Mouse (Mus musculus): Measurements from ENCODE around the gene Fam98c. TPM values are rescaled to one million over a fixed set of nuclear protein-coding genes. Genes with fewer than 3 reads are reported as not detected.

The Fam98c gene
- polyA plus RNA-seq, 1 experiment from 2014 or later, result 8.1 TPM

DNA sequence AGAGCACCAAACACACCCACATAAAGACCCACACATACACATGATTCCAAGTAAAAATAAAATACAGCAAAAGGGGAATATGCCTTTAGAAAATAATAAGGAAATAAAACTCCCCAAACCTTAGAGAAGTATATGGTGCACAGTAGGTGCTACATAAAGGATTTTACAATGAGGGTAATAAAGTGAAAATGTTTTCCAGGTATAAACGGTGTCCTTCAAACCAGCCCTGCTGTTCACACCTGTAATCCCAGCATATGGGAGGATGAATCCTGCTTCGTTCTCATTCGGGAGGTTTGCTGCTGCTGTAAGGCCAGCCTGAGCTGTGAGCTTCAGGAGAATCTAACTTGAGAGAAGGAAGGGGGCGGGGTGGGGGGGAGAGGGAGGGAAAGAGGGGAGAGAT is 21.8 kb downstream of the Fam98c start:
- ATAC-seq (ENCODE audit: low read depth), result no peak
- H3K4me1 ChIP-seq (replicated peaks), result 0 out of 2 replicates have a peak, but pooled peaks cover 3% of the 10 kb centered on the region
- peaks cover 17% of the 10 kb centered on the region for H3K27me3 ChIP-seq
- H3K36me3 ChIP-seq, result no peaks in the 10 kb centered on the region
- no peak overlapping the region for H3K9ac ChIP-seq
- no peak overlapping the region for H3K27ac ChIP-seq
- WGBS (ENCODE audit: insufficient replicate concordance), result 3% methylated on average over 4 of the region's 4 CpGs
- no peaks in the 10 kb centered on the region for H3K9me3 ChIP-seq (replicated peaks)
- no peak for DNase-seq
- H3K4me3 ChIP-seq (replicated peaks), result no peak overlapping the region
- peak overlapping the region; percentile 28; the same call in 1 of the 2 replicates for H3K4me2 ChIP-seq

DNA sequence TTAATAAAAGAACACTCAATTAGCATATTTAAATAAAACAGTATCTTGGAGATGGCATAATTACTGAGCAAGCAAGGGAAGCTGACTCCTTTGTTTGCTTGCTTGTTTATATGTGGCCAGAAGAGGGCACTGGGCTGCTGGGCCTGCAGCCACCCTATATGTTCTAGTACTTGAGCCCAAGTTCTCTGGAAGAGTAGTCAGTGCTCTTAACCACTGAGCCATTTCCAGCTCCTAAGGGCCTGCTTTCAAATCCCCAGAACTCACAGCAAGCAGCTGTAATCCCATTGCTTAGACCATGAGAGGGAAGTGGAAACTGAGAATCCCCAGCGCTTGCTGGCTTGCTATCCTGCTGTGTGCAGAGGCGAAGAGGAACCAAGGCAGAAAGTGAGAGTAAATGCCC is 27.3 kb downstream of the Fam98c start:
- H3K9me3 ChIP-seq (replicated peaks), result no peaks in the 10 kb centered on the region

DNA sequence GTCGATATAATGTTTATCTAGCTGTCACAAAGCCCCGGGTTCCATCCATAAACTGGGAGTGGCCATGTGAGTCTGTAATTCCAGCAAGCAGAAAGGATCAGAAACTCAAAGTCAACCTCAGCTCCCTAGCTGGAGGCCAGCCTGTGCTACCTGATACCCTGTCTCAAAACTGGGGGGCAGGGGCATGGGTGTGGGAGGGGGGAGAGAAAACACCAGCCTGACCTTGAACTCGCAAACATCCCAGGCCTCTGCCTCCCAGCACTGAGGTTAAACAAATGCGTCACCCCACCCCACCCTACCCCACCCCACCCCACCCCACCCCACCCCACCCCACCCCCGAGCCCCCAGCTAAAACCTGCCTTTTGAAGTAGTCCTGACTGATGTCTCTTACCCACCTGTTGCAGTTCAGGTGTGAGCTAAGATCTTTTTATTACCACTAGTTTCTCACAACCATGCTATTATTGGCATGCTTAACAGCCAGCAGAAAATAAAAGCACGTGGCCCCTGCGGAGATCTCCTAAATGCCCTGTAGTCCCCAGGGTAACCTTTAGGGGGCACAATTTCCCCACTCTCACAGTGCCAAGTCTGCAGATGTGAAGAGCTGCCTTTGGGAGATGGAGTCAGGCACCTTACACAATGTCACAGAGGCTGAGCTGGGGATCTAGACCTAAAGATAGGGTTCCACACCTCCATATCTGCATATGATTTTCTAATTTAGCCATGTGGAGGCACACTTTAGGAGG is 29.7 kb downstream of the Fam98c start:
- H3K9me3 ChIP-seq (replicated peaks), result no peaks in the 10 kb centered on the region
- H3K27ac ChIP-seq, result no peak overlapping the region
- WGBS (ENCODE audit: insufficient replicate concordance), result 7% methylated on average over 7 of the region's 7 CpGs
- H3K4me3 ChIP-seq (replicated peaks), result no peak overlapping the region
- peak; percentile 45 for DNase-seq
- H3K36me3 ChIP-seq, result no peaks in the 10 kb centered on the region
- H3K27me3 ChIP-seq, result 0 out of 2 replicates have a peak, but pooled peaks cover 6% of the 10 kb centered on the region
- peaks cover 32% of the 10 kb centered on the region for H3K4me1 ChIP-seq (replicated peaks)
- no peak; the same call in 1 of the 2 replicates for ATAC-seq (ENCODE audit: low read depth)
- no peak overlapping the region for H3K9ac ChIP-seq
- H3K4me2 ChIP-seq, result no peak overlapping the region

More for the DNA sequence above, 27.3 kb downstream of the Fam98c start:
- Histone ChIP-seq H3K27ac (no peak overlapping the region), H3K36me3 (no peaks in the 10 kb centered on the region), H3K27me3 (0 out of 2 replicates have a peak, but pooled peaks cover 6% of the 10 kb centered on the region), H3K4me2 (no peak overlapping the region), H3K4me1 (replicated peaks) (peaks cover 28% of the 10 kb centered on the region), H3K4me3 (replicated peaks) (no peak overlapping the region), H3K9ac (no peak overlapping the region)
- DNase-seq (no peak), ATAC-seq (ENCODE audit: low read depth) (no peak)
- WGBS (ENCODE audit: insufficient replicate concordance), result 64% methylated on average over 2 of the region's 2 CpGs

DNA sequence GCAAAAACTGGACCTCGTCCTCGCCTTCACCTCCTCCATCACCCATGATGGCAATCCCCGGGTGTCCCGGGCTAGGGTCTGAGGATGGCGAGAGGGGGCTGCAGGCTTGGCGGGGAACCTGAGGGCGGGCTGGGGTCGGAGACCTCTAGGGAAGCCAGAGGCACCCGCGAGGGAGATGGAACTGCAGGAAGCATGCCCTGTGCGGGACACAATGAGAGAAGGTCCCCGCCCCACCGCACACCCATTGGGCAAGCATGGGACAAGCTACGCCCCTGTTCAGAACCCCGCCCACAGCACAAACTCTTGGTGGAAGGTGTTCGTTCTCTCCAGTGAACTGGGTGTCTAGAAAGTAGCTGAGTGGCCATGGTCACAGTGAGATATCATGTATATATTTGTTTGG is 31.1 kb downstream of the Fam98c start, which contains the start of gene Ryr1:
Gene Ryr1 (minus strand): TSS at position 210 of the 400 bp plus-strand sequence.
- Histone ChIP-seq H3K4me2 (peak within 1 kb of the TSS; percentile 61), H3K4me1 (replicated peaks) (peaks cover 32% of the 10 kb centered on the region), H3K9ac (peak within 1 kb of the TSS; percentile 18; the same call in 1 of the 2 replicates), H3K27me3 (0 out of 2 replicates have a peak, but pooled peaks cover 6% of the 10 kb centered on the region), H3K4me3 (replicated peaks) (peak within 1 kb of the TSS; percentile 39), H3K36me3 (no peaks in the 10 kb centered on the region), H3K27ac (no peak within 1 kb of the TSS), H3K9me3 (replicated peaks) (no peaks in the 10 kb centered on the region)
- WGBS (ENCODE audit: insufficient replicate concordance), result under 1% methylated on average over 16 of the region's 16 CpGs
- DNase-seq (peak; percentile 61), ATAC-seq (ENCODE audit: low read depth) (peak; percentile 79)

DNA sequence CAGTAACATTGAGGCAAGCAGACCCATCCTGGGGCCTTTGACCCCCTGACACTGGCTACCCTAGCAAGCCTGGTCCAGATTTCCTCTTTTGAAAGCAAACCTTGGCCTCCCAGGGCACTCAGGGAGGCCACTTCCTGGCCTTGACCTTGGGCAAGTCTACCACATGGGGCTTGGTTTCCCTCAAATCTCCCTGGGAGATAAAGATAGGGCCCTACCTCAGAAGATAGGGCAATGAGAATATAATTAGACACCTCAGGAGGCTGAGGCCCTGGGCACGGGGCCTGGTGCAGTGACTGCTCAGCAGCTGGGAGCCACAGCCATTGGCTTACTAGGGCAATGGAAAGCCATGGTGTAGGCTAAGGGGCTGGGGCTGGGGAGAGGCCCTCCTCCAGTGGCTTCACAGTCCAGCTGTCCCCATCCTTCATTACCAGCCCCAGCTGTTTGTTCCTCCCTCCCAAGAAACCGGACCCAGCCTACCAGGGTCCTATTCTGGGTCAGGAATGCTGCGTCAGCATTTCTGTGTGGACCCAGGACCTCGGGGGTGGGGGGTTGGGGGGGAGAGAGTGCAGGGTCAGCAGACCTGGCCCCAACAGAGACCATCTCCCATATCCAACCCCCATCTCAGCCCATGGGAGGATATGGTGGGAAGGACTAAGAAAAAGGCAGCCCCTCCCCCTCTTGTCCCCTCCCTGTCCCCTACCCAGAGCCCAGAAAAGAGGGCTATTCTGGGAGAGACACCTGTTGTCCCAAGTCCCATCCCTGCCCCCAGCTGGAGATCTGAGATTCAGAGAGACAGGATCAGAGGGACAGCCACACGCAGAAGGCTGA is 32.3 kb downstream of the Fam98c start:
- Histone ChIP-seq H3K27ac (no peak overlapping the region), H3K4me2 (no peak overlapping the region), H3K4me1 (replicated peaks) (peaks cover 32% of the 10 kb centered on the region), H3K27me3 (0 out of 2 replicates have a peak, but pooled peaks cover 6% of the 10 kb centered on the region), H3K9ac (no peak overlapping the region), H3K4me3 (replicated peaks) (no peak overlapping the region), H3K9me3 (replicated peaks) (no peaks in the 10 kb centered on the region), H3K36me3 (no peaks in the 10 kb centered on the region)
- no peak for ATAC-seq (ENCODE audit: low read depth)
- 31% methylated on average over 5 of the region's 5 CpGs for WGBS (ENCODE audit: insufficient replicate concordance)
- no peak for DNase-seq

DNA sequence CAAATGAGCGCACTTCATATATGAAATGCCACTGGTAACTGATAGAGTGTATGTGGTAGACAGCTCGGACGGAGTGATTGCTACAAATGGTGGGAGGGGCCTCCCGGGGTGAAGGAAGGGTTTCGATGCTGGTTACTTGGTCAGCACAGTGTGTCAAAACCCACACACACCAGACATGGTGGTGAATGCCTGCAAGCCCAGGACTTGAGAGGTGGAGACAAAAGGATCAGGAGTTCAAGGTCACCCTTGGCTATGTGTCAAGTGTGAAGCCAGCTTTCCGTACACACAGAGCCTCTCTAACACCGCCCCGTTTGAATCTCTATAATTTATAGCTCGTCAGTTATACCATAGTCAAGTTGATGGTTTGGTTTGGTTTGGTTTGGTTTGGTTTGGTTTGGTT is 33.2 kb downstream of the Fam98c start:
- WGBS (ENCODE audit: insufficient replicate concordance), result 77% methylated on average over 9 of the region's 9 CpGs
- H3K4me3 ChIP-seq (replicated peaks), result no peak overlapping the region
- no peak overlapping the region for H3K4me2 ChIP-seq
- H3K9ac ChIP-seq, result no peak overlapping the region
- H3K27ac ChIP-seq, result no peak overlapping the region
- DNase-seq, result no peak
- no peak for ATAC-seq (ENCODE audit: low read depth)
- H3K36me3 ChIP-seq, result no peaks in the 10 kb centered on the region
- peaks cover 32% of the 10 kb centered on the region for H3K4me1 ChIP-seq (replicated peaks)
- 0 out of 2 replicates have a peak, but pooled peaks cover 7% of the 10 kb centered on the region for H3K27me3 ChIP-seq
- no peaks in the 10 kb centered on the region for H3K9me3 ChIP-seq (replicated peaks)

DNA sequence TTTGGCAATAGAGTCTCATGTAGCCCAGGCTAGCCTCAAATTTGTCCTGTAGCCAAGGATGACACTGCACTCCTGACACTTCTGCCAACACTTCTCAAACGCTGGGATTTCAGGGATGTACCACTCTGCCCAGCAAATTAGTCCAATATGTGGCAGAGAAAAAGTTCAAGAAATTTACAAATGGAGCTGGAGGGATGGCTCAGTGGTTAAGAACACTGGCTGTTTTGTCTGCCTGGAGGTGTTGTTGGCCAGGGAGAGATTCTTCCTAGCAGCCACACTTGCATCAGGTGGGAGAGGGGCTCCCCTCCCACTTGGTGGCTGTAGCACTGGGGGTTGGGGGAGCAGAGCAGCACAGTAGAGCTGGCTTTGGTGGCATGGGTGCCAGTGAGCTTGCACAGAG is 36.5 kb downstream of the Fam98c start:
- no peaks in the 10 kb centered on the region for H3K9me3 ChIP-seq (replicated peaks)
- ATAC-seq (ENCODE audit: low read depth), result no peak
- no peaks in the 10 kb centered on the region for H3K36me3 ChIP-seq
- peaks cover 13% of the 10 kb centered on the region for H3K4me1 ChIP-seq (replicated peaks)
- no peak overlapping the region for H3K4me3 ChIP-seq (replicated peaks)
- WGBS (ENCODE audit: insufficient replicate concordance), result 27% methylated on average over 1 of the region's 1 CpGs
- no peak overlapping the region for H3K9ac ChIP-seq
- H3K27ac ChIP-seq, result no peak overlapping the region
- H3K4me2 ChIP-seq, result no peak overlapping the region
- no peak for DNase-seq
- H3K27me3 ChIP-seq, result 0 out of 2 replicates have a peak, but pooled peaks cover 7% of the 10 kb centered on the region

DNA sequence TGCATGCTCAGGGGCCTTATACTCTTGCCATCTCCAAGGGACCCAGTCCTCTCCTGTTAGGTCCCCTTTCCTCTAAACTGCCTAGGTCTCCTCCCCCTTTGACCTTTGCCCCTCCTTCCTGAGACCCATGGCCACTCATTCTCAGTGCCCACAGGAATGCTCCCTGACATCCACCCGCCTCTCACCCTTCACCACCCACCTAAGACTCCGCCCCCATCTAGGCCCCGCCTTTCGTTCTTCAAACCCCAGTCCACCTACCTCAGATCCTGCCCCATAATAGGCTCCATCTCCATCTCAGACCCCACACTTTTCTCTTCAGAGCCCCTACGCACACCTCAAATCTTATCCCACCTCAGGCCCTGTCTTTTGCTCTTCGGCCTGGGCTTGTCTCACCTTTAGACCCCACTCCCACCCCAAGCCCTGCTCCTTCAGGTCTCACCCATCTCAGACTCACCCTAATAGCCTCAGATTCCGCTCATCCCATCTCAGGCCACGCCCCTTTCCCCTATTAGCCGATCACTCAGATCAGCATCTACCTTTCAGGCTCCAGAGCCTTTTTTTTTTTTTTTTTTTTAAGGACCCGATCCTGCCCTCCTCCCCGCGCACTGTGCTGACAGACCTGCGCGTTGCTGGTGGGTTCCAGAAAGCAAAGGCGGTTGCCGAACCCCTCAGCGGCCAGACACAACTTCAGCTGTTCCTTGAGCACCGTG is 37.7 kb downstream of the Fam98c start:
- Histone ChIP-seq H3K9ac (no peak overlapping the region), H3K36me3 (no peaks in the 10 kb centered on the region), H3K4me3 (replicated peaks) (no peak overlapping the region), H3K9me3 (replicated peaks) (no peaks in the 10 kb centered on the region), H3K4me1 (replicated peaks) (peaks cover under 1% of the 10 kb centered on the region; the same call in 1 of the 2 replicates), H3K4me2 (no peak overlapping the region), H3K27me3 (0 out of 2 replicates have a peak, but pooled peaks cover 2% of the 10 kb centered on the region), H3K27ac (no peak overlapping the region)
- ATAC-seq (ENCODE audit: low read depth) (no peak), DNase-seq (no peak)
- 24% methylated on average over 18 of the region's 18 CpGs for WGBS (ENCODE audit: insufficient replicate concordance)

DNA sequence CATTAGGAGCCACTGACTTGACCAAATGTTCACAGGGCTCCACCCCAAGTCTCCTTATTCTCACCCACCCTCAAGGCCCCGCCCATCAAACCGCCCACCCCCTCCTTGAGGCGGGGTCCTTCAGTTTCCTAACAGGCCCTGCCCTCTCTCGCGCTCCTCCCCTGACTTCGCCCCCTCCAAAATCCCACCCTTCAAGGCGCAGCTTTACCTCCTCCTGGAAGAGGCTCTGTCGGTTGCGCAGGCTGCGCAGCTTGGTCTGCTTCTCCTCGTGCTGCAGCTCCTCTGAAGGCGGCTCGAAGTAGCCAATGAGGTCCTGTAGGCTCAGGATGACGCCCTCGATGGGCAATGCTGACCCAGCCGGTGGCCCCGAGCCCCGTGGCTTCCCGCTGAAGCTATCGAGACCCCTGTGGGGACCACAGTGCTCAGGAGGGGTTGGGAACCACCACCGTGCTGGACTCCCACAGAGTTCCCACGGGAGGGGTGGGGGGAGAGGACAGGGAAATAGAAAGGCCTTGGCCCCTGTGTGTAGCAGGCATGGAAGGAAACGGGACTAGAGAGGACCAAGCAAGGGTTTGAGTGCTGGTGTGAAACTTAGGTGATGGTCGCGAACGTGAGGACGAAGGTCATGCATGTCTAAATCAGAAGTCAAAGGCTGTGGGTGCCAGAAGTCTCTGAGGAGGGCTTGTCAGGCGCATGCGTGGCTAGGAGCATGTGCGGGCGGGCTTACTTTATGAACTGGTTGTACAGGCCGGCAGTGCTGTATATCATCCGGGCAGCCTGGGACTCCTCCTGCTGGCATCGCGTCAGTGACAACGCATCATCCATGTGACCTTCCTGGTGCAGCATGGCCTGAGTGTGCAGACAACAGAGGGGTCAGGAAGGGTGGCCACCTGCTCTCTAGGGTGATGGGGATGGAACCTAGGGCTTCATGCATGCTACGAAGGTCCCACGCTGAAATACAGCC is 46.8 kb downstream of the Fam98c start:
- H3K27me3 ChIP-seq, result no peaks in the 10 kb centered on the region; the same call in 1 of the 2 replicates
- H3K27ac ChIP-seq, result no peak overlapping the region
- ATAC-seq (ENCODE audit: low read depth) (no peak), DNase-seq (no peak)
- no peak overlapping the region for H3K9ac ChIP-seq
- 0 out of 2 replicates have a peak overlapping the region, but pooled peaks have one; percentile 1 for H3K4me2 ChIP-seq
- H3K4me1 ChIP-seq (replicated peaks), result 0 out of 2 replicates have a peak, but pooled peaks cover 3% of the 10 kb centered on the region
- no peaks in the 10 kb centered on the region for H3K36me3 ChIP-seq
- H3K4me3 ChIP-seq (replicated peaks), result no peak overlapping the region
- no peaks in the 10 kb centered on the region for H3K9me3 ChIP-seq (replicated peaks)
- WGBS (ENCODE audit: insufficient replicate concordance), result 35% methylated on average over 38 of the region's 38 CpGs
